Mouse (Mus musculus): ENCODE measurements at regions not wholly inside any gene's neighbourhood (a gene's known extent, or its start where the extent isn't known, plus 50 kb on each side); places are given as distances from the start of the nearest gene placed in this dataset.

DNA sequence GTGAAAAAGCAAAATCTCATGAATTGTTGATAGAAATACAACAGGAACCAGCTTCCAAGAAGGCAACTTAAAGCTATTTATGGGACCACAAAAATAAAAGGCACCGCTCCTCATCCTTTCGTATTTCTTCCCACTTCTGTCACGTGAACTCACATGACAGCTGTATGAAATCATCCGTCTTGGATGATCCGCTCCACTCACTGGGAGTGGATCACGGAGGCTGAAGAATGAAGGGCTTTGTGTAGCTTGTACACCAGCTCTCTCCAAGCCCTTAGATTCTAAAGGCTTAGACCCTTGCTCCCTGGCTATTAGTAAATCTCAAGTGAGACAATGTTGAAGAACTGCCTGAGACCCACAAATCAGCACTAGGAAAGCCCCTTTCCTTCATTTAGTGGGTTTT, 60.0 kb upstream of the Snrpb2 start:
- TF ChIP-seq EP300 (IDR thresholded peaks at IDR 0.05; ENCODE audit: low read depth in 1 of 2, low read length in 2 of 2) (no peak), ZKSCAN1 (IDR thresholded peaks at IDR 0.05; ENCODE audit: low read depth, low read length) (no peak), RCOR1 (IDR thresholded peaks at IDR 0.05; ENCODE audit: low read depth, low read length) (no peak), NELFE (IDR thresholded peaks at IDR 0.05; ENCODE audit: low read depth, low read length) (no peak), POLR2A (IDR thresholded peaks at IDR 0.05; ENCODE audit: control insufficient read depth in 1 of 2, insufficient read depth in 1 of 2, low read depth in 1 of 2, low read length in 2 of 2, poor library complexity in 1 of 2) (no peak), TAL1 (IDR thresholded peaks at IDR 0.05; ENCODE audit: low read length) (no peak), CTCF (IDR thresholded peaks at IDR 0.05 in 2 of 3, conservative IDR thresholded peaks at IDR 0.05 in 1 of 3; ENCODE audit: control insufficient read depth in 1 of 3, insufficient read depth in 1 of 3, low read depth in 2 of 3, low read length in 3 of 3, poor library complexity in 1 of 3, severe bottlenecking in 1 of 3) (no peak), NRF1 (IDR thresholded peaks at IDR 0.05; ENCODE audit: insufficient read depth, low read depth, low read length, poor library complexity, severe bottlenecking) (no peak), POLR2AphosphoS2 (IDR thresholded peaks at IDR 0.05; ENCODE audit: low read length) (no peak), MAX (IDR thresholded peaks at IDR 0.05; ENCODE audit: low read length) (no peak), SMC3 (IDR thresholded peaks at IDR 0.05; ENCODE audit: low read depth, low read length) (no peak), POLR2AphosphoS5 (IDR thresholded peaks at IDR 0.05; ENCODE audit: borderline replicate concordance, low read depth, low read length) (no peak), MEF2A (IDR thresholded peaks at IDR 0.05; ENCODE audit: extremely low read depth, insufficient replicate concordance, low read depth, low read length, poor library complexity, severe bottlenecking) (no peak)

Data from MEL (cell line).